Mouse (Mus musculus) cerebellum, postnatal 25 days (tissue): ENCODE measurements at regions not wholly inside any gene's neighbourhood (a gene's known extent, or its start where the extent isn't known, plus 50 kb on each side); places are given as distances from the start of the nearest gene placed in this dataset.

ENCODE experiments used
- DNase-seq, 2 experiments: peaks; one replicate each; pipeline ENCODE4 v3.0.0; 2021; ENCODE audit warnings: mixed read lengths in 2 of 2

GRCm38 (mm10) chr2:21129621-21130020 lies 75.5 kb downstream of the Enkur start:
- DNase-seq = no peak

GRCm38 (mm10) chr2:21126531-21126930 lies 78.6 kb downstream of the Enkur start:
- peak; percentile 56 to 68 for DNase-seq

- no peak for DNase-seq
These were observed 82.7 kb downstream of the Enkur start for GRCm38 (mm10) chr2:21122421-21122820.

- no peak for DNase-seq
These were observed 83.5 kb downstream of the Enkur start for GRCm38 (mm10) chr2:21121663-21122062.

- no peak for DNase-seq
These were observed 88.3 kb downstream of the Enkur start for GRCm38 (mm10) chr2:21116817-21117216.

- no peak for DNase-seq
These were observed 93.6 kb downstream of the Enkur start for GRCm38 (mm10) chr2:21111527-21111926.

- DNase-seq = no peak
These were observed 104.8 kb downstream of the Enkur start for GRCm38 (mm10) chr2:21100248-21100808.

- peak; percentile 86 for DNase-seq
These were observed 113.8 kb downstream of the Enkur start for GRCm38 (mm10) chr2:21091058-21091971.

GRCm38 (mm10) chr2:21085517-21085916 lies 116.8 kb upstream of the Arhgap21 start:
- DNase-seq = no peak

GRCm38 (mm10) chr2:21067292-21067850 lies 98.7 kb upstream of the Arhgap21 start:
- DNase-seq = no peak

- DNase-seq = no peak
These were observed 91.6 kb upstream of the Arhgap21 start for GRCm38 (mm10) chr2:21060347-21060650.

- DNase-seq = no peak
These were observed 91.1 kb upstream of the Arhgap21 start for GRCm38 (mm10) chr2:21059618-21060346.

- DNase-seq = no peak
These were observed 90.3 kb upstream of the Arhgap21 start for GRCm38 (mm10) chr2:21058940-21059339.

- DNase-seq = no peak
These were observed 87.9 kb upstream of the Arhgap21 start for GRCm38 (mm10) chr2:21056450-21057210.

- DNase-seq = no peak
These were observed 86.7 kb upstream of the Arhgap21 start for GRCm38 (mm10) chr2:21055416-21055815.

GRCm38 (mm10) chr2:21054325-21055082 lies 85.8 kb upstream of the Arhgap21 start:
- no peak for DNase-seq

GRCm38 (mm10) chr2:21053596-21053995 lies 84.9 kb upstream of the Arhgap21 start:
- peak in 1 of 2 experiments; percentile 15 for DNase-seq

- no peak for DNase-seq
These were observed 80.3 kb upstream of the Arhgap21 start for GRCm38 (mm10) chr2:21048996-21049395.

GRCm38 (mm10) chr2:21048226-21048625 lies 79.5 kb upstream of the Arhgap21 start:
- DNase-seq = no peak

- DNase-seq = peak; percentile 23 to 37
These were observed 77.9 kb upstream of the Arhgap21 start for GRCm38 (mm10) chr2:21046503-21047116.

- DNase-seq = no peak
These were observed 76.1 kb upstream of the Arhgap21 start for GRCm38 (mm10) chr2:21044781-21045180.
